Mouse (Mus musculus): Measurements from ENCODE around the gene Phf1.
"Not testable (repeated sequence)": the region's sequence is repeated elsewhere in the genome, so short reads cannot be mapped to it uniquely, and the experiment has no call there.

Gene Phf1

GRCm38 (mm10) chr17:26931795-26932194, 1.1 kb upstream of the Phf1 start:
- intact Hi-C loops (cut with DNase I): not testable (repeated sequence)

GRCm38 (mm10) chr17:26933419-26933818, 567 bp downstream of the Phf1 start:
- intact Hi-C loops (cut with DNase I): no loop called here

- intact Hi-C loops (cut with DNase I): no loop called here
These were observed 1.3 kb downstream of the Phf1 start for GRCm38 (mm10) chr17:26933885-26934827.

- intact Hi-C loops (cut with DNase I): loop anchor here (5.0 kb wide), 1 partner anchor 92 kb away; the partner anchor contains the start of gene Bak1
These were observed 2.2 kb downstream of the Phf1 start for GRCm38 (mm10) chr17:26935027-26935426.

- intact Hi-C loops (cut with DNase I): loop anchor here (5.0 kb wide), 1 partner anchor 91 kb away; the partner anchor contains the start of gene Bak1
These were observed 3.6 kb downstream of the Phf1 start for GRCm38 (mm10) chr17:26936453-26936852.

- intact Hi-C loops (cut with DNase I): loop anchor here (5.0 kb wide), 1 partner anchor 90 kb away; the partner anchor contains the start of gene Bak1
These were observed 4.3 kb downstream of the Phf1 start for GRCm38 (mm10) chr17:26936921-26937695.

GRCm38 (mm10) chr17:26937883-26938695, 5.2 kb downstream of the Phf1 start:
- intact Hi-C loops (cut with DNase I): loop anchor here (5.0 kb wide), 1 partner anchor 89 kb away; the partner anchor contains the start of gene Bak1

GRCm38 (mm10) chr17:26938731-26939130, 5.9 kb downstream of the Phf1 start:
- intact Hi-C loops (cut with DNase I): loop anchor here (5.0 kb wide), 1 partner anchor 89 kb away; the partner anchor contains the start of gene Bak1

GRCm38 (mm10) chr17:26939178-26939972, 6.5 kb downstream of the Phf1 start, which contains the start of gene Cuta:
TSS of gene Cuta (minus strand) at chr17:26939569.
- intact Hi-C loops (cut with DNase I): loop anchor here (5.0 kb wide), 1 partner anchor 88 kb away; the partner anchor contains the start of gene Bak1

GRCm38 (mm10) chr17:26939973-26940300, 7.1 kb downstream of the Phf1 start:
- intact Hi-C loops (cut with DNase I): loop anchor here (5.0 kb wide), 1 partner anchor 87 kb away; the partner anchor contains the start of gene Bak1

GRCm38 (mm10) chr17:26941031-26941789, 8.4 kb downstream of the Phf1 start, which contains the start of gene Syngap1:
TSS of gene Syngap1 (plus strand) at chr17:26941253.
- intact Hi-C loops (cut with DNase I): no loop called here

- intact Hi-C loops (cut with DNase I): no loop called here
These were observed 9.2 kb downstream of the Phf1 start for GRCm38 (mm10) chr17:26941841-26942570.

GRCm38 (mm10) chr17:26945824-26946495, 13.1 kb downstream of the Phf1 start:
- intact Hi-C loops (cut with DNase I): no loop called here

- intact Hi-C loops (cut with DNase I): no loop called here
These were observed 13.7 kb downstream of the Phf1 start for GRCm38 (mm10) chr17:26946567-26946966.

GRCm38 (mm10) chr17:26947231-26948100, 14.6 kb downstream of the Phf1 start:
- intact Hi-C loops (cut with DNase I): no loop called here

GRCm38 (mm10) chr17:26948316-26949050, 15.6 kb downstream of the Phf1 start:
- intact Hi-C loops (cut with DNase I): no loop called here
